Comparison of ENCODE assay signal across 20 mouse cellular contexts in the genomic region with DNA sequence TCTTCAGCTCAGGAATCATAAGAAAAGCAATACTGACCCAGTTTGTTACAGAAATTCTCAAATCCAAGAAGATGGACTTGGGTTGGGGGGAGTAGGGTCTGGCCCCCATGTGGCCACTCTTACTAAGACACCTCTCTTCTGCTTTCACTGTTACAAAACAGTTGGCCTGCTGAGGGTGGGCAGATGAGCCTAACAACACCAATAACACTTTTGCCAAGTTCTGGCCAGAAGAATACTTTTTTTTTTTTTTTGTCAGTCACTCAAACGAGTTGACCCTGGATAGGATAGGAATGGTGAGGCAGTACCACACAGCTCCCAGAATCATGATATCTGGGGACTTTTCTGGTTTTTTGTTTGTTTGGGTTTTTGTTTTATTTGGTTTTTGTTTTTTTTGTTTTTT. TPM values are rescaled to one million over a fixed set of nuclear protein-coding genes. Genes with fewer than 3 reads are reported as not detected.
DNase-seq lines count a peak whose midpoint lies in the region; ATAC-seq and TF ChIP-seq lines count a peak whose summit lies in the region.
"Had no signal": no experiment of that assay in that cellular context is flagged by ENCODE, and none has a peak within 500 bp of the region (broad histone marks: within the 10 kb centered on the region; RNA-seq: fewer than 3 reads in every experiment).

No protein-coding gene starts in this region.

- H3K36me3 ChIP-seq in ES-E14 (ENCODE audit: control insufficient read depth, insufficient read depth, low read length, poor library complexity, severe bottlenecking), result no peaks in the 10 kb centered on the region
- 0 out of 4 replicates have a peak, but pooled peaks cover 0 to 3% of the 10 kb centered on the region in 2 experiments for H3K36me3 ChIP-seq in MEL (ENCODE audit: control insufficient read depth in 1 of 2, insufficient read depth in 2 of 2, low read length in 2 of 2)
- H3K36me3 ChIP-seq in intestine, postnatal 0 days (ENCODE audit: control insufficient read depth, insufficient read depth), result no peaks in the 10 kb centered on the region
- H3K36me3 ChIP-seq: G1E had no signal

- in situ Hi-C loops in ES-E14 (cut with MboI; ENCODE audit: low sequenced_read_pairs in 2 of 2, unreplicated experiment in 2 of 2), result no loop called here

- 75% methylated on average over 1 of the region's 1 CpGs for WGBS in intestine, postnatal 0 days

- no peak for TF ChIP-seq RAD21 in MEL (IDR thresholded peaks at IDR 0.05; ENCODE audit: low read depth, low read length)

- no peak overlapping the region for H3K4me3 ChIP-seq in ES-E14 (ENCODE audit: insufficient read depth in 1 of 2, low read depth in 1 of 2, low read length in 2 of 2, poor library complexity in 1 of 2, severe bottlenecking in 1 of 2)
- H3K4me3 ChIP-seq in MEL (ENCODE audit: control insufficient read depth in 1 of 2, insufficient read depth in 1 of 2, low read depth in 2 of 2, low read length in 2 of 2), result no peak overlapping the region
- H3K4me3 ChIP-seq in intestine, postnatal 0 days (ENCODE audit: low read depth, low read length), result no peak overlapping the region

- no peak for TF ChIP-seq EP300 in MEL (IDR thresholded peaks at IDR 0.05; ENCODE audit: low read depth in 1 of 2, low read length in 2 of 2)

- no peak for ATAC-seq in erythroblast, adult 5-6 weeks (replicated peaks; ENCODE audit: low FRiP score, poor library complexity, severe bottlenecking)
- ATAC-seq in intestine, postnatal 0 days, result no peak
- ATAC-seq: activated CD4-positive, CD25-positive, alpha-beta regulatory T cell, adult 4 months; CD4-positive, CD25-positive, alpha-beta regulatory T cell, adult 4 months; Patski had no signal

- H3K27ac ChIP-seq in ES-E14 (ENCODE audit: insufficient read depth, low read depth, low read length, poor library complexity, severe bottlenecking) (no peak overlapping the region), MEL (ENCODE audit: control insufficient read depth, low read depth, low read length) (no peak overlapping the region)
- no peak overlapping the region for H3K27ac ChIP-seq in intestine, postnatal 0 days (ENCODE audit: low read depth, low read length)

- 0 out of 6 replicates have a peak, but pooled peaks of 1 of the 3 experiments have one; percentile 8 for TF ChIP-seq CTCF in MEL (IDR thresholded peaks at IDR 0.05 in 2 of 3, conservative IDR thresholded peaks at IDR 0.05 in 1 of 3; ENCODE audit: control insufficient read depth in 1 of 3, insufficient read depth in 1 of 3, low read depth in 2 of 3, low read length in 3 of 3, poor library complexity in 1 of 3, severe bottlenecking in 1 of 3)
- TF ChIP-seq CTCF in intestine, postnatal 0 days (IDR thresholded peaks at IDR 0.05; ENCODE audit: low read depth), result no peak

- TF ChIP-seq POLR2A in MEL (IDR thresholded peaks at IDR 0.05; ENCODE audit: control insufficient read depth in 1 of 2, insufficient read depth in 1 of 2, low read depth in 1 of 2, low read length in 2 of 2, poor library complexity in 1 of 2), result no peak

- H3K9me3 ChIP-seq in ES-E14 (ENCODE audit: control insufficient read depth, insufficient read depth, low read depth, low read length) (no peaks in the 10 kb centered on the region), MEL (replicated peaks; ENCODE audit: insufficient read depth, low read length) (no peaks in the 10 kb centered on the region)
- no peaks in the 10 kb centered on the region for H3K9me3 ChIP-seq in intestine, postnatal 0 days (ENCODE audit: control insufficient read depth)
- H3K9me3 ChIP-seq: G1E had no signal

- peaks cover 0 to 10% of the 10 kb centered on the region in 2 experiments; a peak in 1 of 4 replicates for H3K4me1 ChIP-seq in ES-E14 (ENCODE audit: control insufficient read depth in 2 of 2, insufficient read depth in 2 of 2, low read length in 2 of 2, poor library complexity in 1 of 2)
- peaks cover 0 to 14% of the 10 kb centered on the region in 2 experiments; a peak in 2 of 4 replicates for H3K4me1 ChIP-seq in MEL (ENCODE audit: control insufficient read depth in 1 of 2, insufficient read depth in 2 of 2, low read length in 2 of 2)
- H3K4me1 ChIP-seq in intestine, postnatal 0 days (replicated peaks; ENCODE audit: control insufficient read depth, insufficient read depth, low read length), result 0 out of 2 replicates have a peak, but pooled peaks cover 2% of the 10 kb centered on the region

- H3K4me2 ChIP-seq in intestine, postnatal 0 days (replicated peaks; ENCODE audit: low read depth), result no peak overlapping the region

- DNase-seq in ES-E14 (ENCODE audit: low read depth, low spot score) (no peak), MEL (ENCODE audit: low read depth, low spot score) (peak; percentile 23)
- DNase-seq: adrenal gland, adult 2 months; adrenal gland, adult 8-10 months; adrenal gland, postnatal 10 days; adrenal gland, postnatal 14 days; adrenal gland, postnatal 25 days; adrenal gland, postnatal 36 days; cerebellum, adult 11 months; cerebellum, adult 11-12 months; cerebellum, adult 18-20 months; cerebellum, adult 2 months; cerebellum, adult 8-10 months had no signal

- H3K79me2 ChIP-seq in MEL (ENCODE audit: control insufficient read depth, insufficient read depth, low read length, poor library complexity), result no peaks in the 10 kb centered on the region

- H3K27me3 ChIP-seq in MEL (ENCODE audit: control insufficient read depth in 1 of 2, insufficient read depth in 2 of 2, low read length in 2 of 2), result peaks cover 7 to 17% of the 10 kb centered on the region in 2 experiments
- H3K27me3 ChIP-seq in intestine, postnatal 0 days (replicated peaks; ENCODE audit: control insufficient read depth, insufficient read depth, low read length), result 0 out of 2 replicates have a peak, but pooled peaks cover 6% of the 10 kb centered on the region

- H3K9ac ChIP-seq in ES-E14 (ENCODE audit: insufficient read depth, low read depth, low read length, poor library complexity, severe bottlenecking) (no peak overlapping the region), MEL (ENCODE audit: control insufficient read depth, low read depth, low read length, poor library complexity, severe bottlenecking) (no peak overlapping the region)
- H3K9ac ChIP-seq in intestine, postnatal 0 days (ENCODE audit: low read depth, low read length), result no peak overlapping the region

TF ChIP-seq in ES-E14, 5 proteins besides CTCF, POLR2A, EP300 and RAD21:
- TF ChIP-seq ZNF384 (IDR thresholded peaks at IDR 0.05; ENCODE audit: low read depth, low read length) (peak; percentile 92), MAFK (IDR thresholded peaks at IDR 0.05; ENCODE audit: insufficient read depth, low read depth, low read length) (no peak)

TF ChIP-seq in MEL, 35 proteins besides CTCF, POLR2A, EP300 and RAD21:
- no peak for TF ChIP-seq BHLHE40 (IDR thresholded peaks at IDR 0.05; ENCODE audit: borderline replicate concordance, low read depth, low read length)
- no peak for TF ChIP-seq GATA1 (IDR thresholded peaks at IDR 0.05; ENCODE audit: low read depth, low read length)
- TF ChIP-seq MAX (IDR thresholded peaks at IDR 0.05; ENCODE audit: low read length), result no peak

RNA-seq across cellular contexts. Expression of a gene that starts 24.3 kb away (rescaled TPM):
- total RNA-seq in ES-E14 (2012; rRNA removed) (23.4 and 27.6 TPM in 2 replicates), MEL (2012; rRNA removed) (39.4 and 49.5 TPM in 2 replicates)
- 10 to 100 TPM in 1 of 2 experiments, not detected in 1; 49.1 TPM for polyA plus RNA-seq in MEL (2012; ENCODE audit: insufficient read depth in 1 of 2, insufficient read length in 2 of 2, low read depth in 1 of 2, low replicate concordance in 2 of 2, missing spikeins in 1 of 2)
- total RNA-seq in erythroblast, adult 5-6 weeks (2015; ENCODE audit: low replicate concordance), result 9.8 and 10.2 TPM in 2 replicates
- 10.9 and 13.8 TPM in 2 replicates for total RNA-seq in erythroblast, adult 5-6 weeks (2017; ENCODE audit: low replicate concordance)
- polyA plus RNA-seq in intestine, postnatal 0 days (2015; fragmentation: Nextera tagmentation; extraction: Ambion mirVana), result 37.3 and 41.7 TPM in 2 replicates

RNA-seq across cellular contexts. Expression of a gene that starts 42.8 kb away (rescaled TPM):
- total RNA-seq in ES-E14 (2012; rRNA removed) (0.31 and 0.42 TPM in 2 replicates), MEL (2012; rRNA removed) (0.03 and 0.04 TPM in 2 replicates)
- under 1 TPM in 1 of 2 experiments, not detected in 1; 0.07 TPM for polyA plus RNA-seq in MEL (2012; ENCODE audit: insufficient read depth in 1 of 2, insufficient read length in 2 of 2, low read depth in 1 of 2, low replicate concordance in 2 of 2, missing spikeins in 1 of 2)
- total RNA-seq in erythroblast, adult 5-6 weeks (2015; ENCODE audit: low replicate concordance), result 0.96 and 1.5 TPM in 2 replicates
- 0.68 and 2.6 TPM in 2 replicates for total RNA-seq in erythroblast, adult 5-6 weeks (2017; ENCODE audit: low replicate concordance)
- 0.03 and 0.05 TPM in 2 replicates for polyA plus RNA-seq in intestine, postnatal 0 days (2015; fragmentation: Nextera tagmentation; extraction: Ambion mirVana)
- polyA plus RNA-seq: C2C12; CD4-positive, CD25-positive, alpha-beta regulatory T cell, adult 4 months had no signal

RNA-seq across cellular contexts. Expression of a gene that starts 57.5 kb away (rescaled TPM):
- total RNA-seq in ES-E14 (2012; rRNA removed), result 84.4 and 96.7 TPM in 2 replicates
- total RNA-seq in MEL (2012; rRNA removed), result 133 and 140 TPM in 2 replicates
- polyA plus RNA-seq in MEL (2012; ENCODE audit: insufficient read depth in 1 of 2, insufficient read length in 2 of 2, low read depth in 1 of 2, low replicate concordance in 2 of 2, missing spikeins in 1 of 2), result 100 to 1,000 TPM; 121 to 214 TPM
- total RNA-seq in erythroblast, adult 5-6 weeks (2015; ENCODE audit: low replicate concordance), result 3.7 and 9.4 TPM in 2 replicates
- 12.4 and 15.7 TPM in 2 replicates for total RNA-seq in erythroblast, adult 5-6 weeks (2017; ENCODE audit: low replicate concordance)
- 40.9 and 41.7 TPM in 2 replicates for polyA plus RNA-seq in intestine, postnatal 0 days (2015; fragmentation: Nextera tagmentation; extraction: Ambion mirVana)
